Mouse (Mus musculus) spleen, postnatal 14 days (tissue): Measurements from ENCODE around the gene Prkca.

Experiments used
- DNase-seq, 2 experiments: peaks; one replicate each; pipeline ENCODE4 v3.0.0; 2021 to 2022; ENCODE audit warnings: low spot score in 2 of 2

The Prkca gene

GRCm38 (mm10) chr11:107950211-107950610, 393.5 kb downstream of the Prkca start:
- no peak for DNase-seq

- DNase-seq: no peak
These were observed 395.8 kb downstream of the Prkca start for GRCm38 (mm10) chr11:107947951-107948350.

GRCm38 (mm10) chr11:107946823-107947222, 396.9 kb downstream of the Prkca start:
- DNase-seq: no peak

GRCm38 (mm10) chr11:107936929-107937328, 406.8 kb downstream of the Prkca start:
- no peak for DNase-seq

- no peak for DNase-seq
These were observed 412.0 kb downstream of the Prkca start for GRCm38 (mm10) chr11:107931721-107932120.

GRCm38 (mm10) chr11:107931288-107931687, 412.4 kb downstream of the Prkca start:
- no peak for DNase-seq

GRCm38 (mm10) chr11:107929712-107930111, 414.0 kb downstream of the Prkca start:
- DNase-seq: no peak

GRCm38 (mm10) chr11:107919852-107920508, 423.7 kb downstream of the Prkca start:
- no peak for DNase-seq

- DNase-seq: no peak
These were observed 425.9 kb downstream of the Prkca start for GRCm38 (mm10) chr11:107917721-107918235.

- DNase-seq: no peak
These were observed 429.0 kb downstream of the Prkca start, which contains the start of gene Cacng5 for GRCm38 (mm10) chr11:107914634-107915226. TSS of gene Cacng5 (minus strand) at chr11:107915055.

- DNase-seq: no peak
These were observed 430.4 kb downstream of the Prkca start for GRCm38 (mm10) chr11:107913317-107913716.

GRCm38 (mm10) chr11:107905364-107905763, 438.4 kb downstream of the Prkca start:
- no peak for DNase-seq

GRCm38 (mm10) chr11:107903966-107904605, 439.6 kb downstream of the Prkca start:
- DNase-seq: no peak

GRCm38 (mm10) chr11:107900470-107900869, 443.3 kb downstream of the Prkca start:
- DNase-seq: no peak

GRCm38 (mm10) chr11:107898698-107899097, 445.0 kb downstream of the Prkca start:
- no peak for DNase-seq

- DNase-seq: no peak
These were observed 448.1 kb downstream of the Prkca start for GRCm38 (mm10) chr11:107895635-107896034.

GRCm38 (mm10) chr11:107891377-107891776, 452.4 kb downstream of the Prkca start:
- DNase-seq: no peak

GRCm38 (mm10) chr11:107887342-107887741, 456.4 kb downstream of the Prkca start:
- DNase-seq: no peak
